Mouse (Mus musculus) forebrain, postnatal 0 days (tissue): ENCODE data around the gene Gm49358. TPM values are rescaled to one million over a fixed set of nuclear protein-coding genes. Genes with fewer than 3 reads are reported as not detected.

Experiments
- ATAC-seq: fragments of 200-750 bp; cut with Nextera tagmentation; 2 replicates; pipeline ENCODE4 v1.8.0; 2017; ENCODE audit warnings: mild to moderate bottlenecking, moderate library complexity
- DNase-seq: peaks from one replicate; pipeline ENCODE4 v3.0.0-alpha.2; 2015
- H3K27ac ChIP-seq: fragments of 300-500 bp; sonication (generic); 2 replicates; pipeline ENCODE4 v1.5.1; 2014; ENCODE audit warnings: low read depth, mild to moderate bottlenecking, antibody characterized with exemption, low read length, moderate library complexity, mixed read lengths
- H3K27me3 ChIP-seq: fragments of 300-500 bp; sonication (generic); 2 replicates; pipeline ENCODE4 v1.6.1; 2014; ENCODE audit warnings: mild to moderate bottlenecking, low read length, mixed read lengths; ENCODE audit not compliant: insufficient read depth
- H3K36me3 ChIP-seq: fragments of 300-500 bp; sonication (generic); 2 replicates; pipeline ENCODE4 v1.6.1; 2014; ENCODE audit warnings: mild to moderate bottlenecking, moderate library complexity; ENCODE audit not compliant: insufficient read depth
- H3K4me1 ChIP-seq: fragments of 300-500 bp; sonication (generic); 2 replicates; pipeline ENCODE4 v1.6.1; 2014; ENCODE audit warnings: antibody characterized with exemption; ENCODE audit not compliant: insufficient read depth
- H3K4me2 ChIP-seq: fragments of 300-500 bp; sonication (generic); 2 replicates; pipeline ENCODE4 v1.6.1; 2014; ENCODE audit warnings: low read depth, mild to moderate bottlenecking, moderate library complexity
- H3K4me3 ChIP-seq: fragments of 300-500 bp; sonication (generic); 2 replicates; pipeline ENCODE4 v1.5.1; 2014; ENCODE audit warnings: low read depth, low read length, mixed read lengths
- H3K9ac ChIP-seq: fragments of 300-500 bp; sonication (generic); 2 replicates; pipeline ENCODE4 v1.6.1; 2014; ENCODE audit warnings: mild to moderate bottlenecking
- H3K9me3 ChIP-seq: fragments of 300-500 bp; sonication (generic); 2 replicates; pipeline ENCODE4 v1.6.1; 2016; ENCODE audit warnings: low read length
- CTCF ChIP-seq: sonication (generic); IDR thresholded peaks from 2 replicates; pipeline ENCODE4 v1.5.1; 2016; ENCODE audit warnings: antibody characterized with exemption, control low read depth, low read depth
- WGBS: fragments of 180-500 bp; shearing (Covaris S2); extraction: QIAGEN DNeasy Blood & Tissue Kit; methylation state at CpG from one replicate; pipeline ENCODE4 v1.1.7; 2014; 5-methylcytosine and 5-hydroxymethylcytosine counted together
- polyA plus RNA-seq: library from polyadenylated mRNA; unstranded; fragments of >200 nt; fragmentation: Nextera tagmentation; extraction: Ambion mirVana; gene quantifications from 2 replicates; pipeline ENCODE4 v1.2.1, GENCODE M21; 2015
- total RNA-seq: library from RNA; depleted of rRNA; stranded (reverse); fragments of >200 nt; gene quantifications from 2 replicates; pipeline ENCODE4 v1.2.3, GENCODE M21; 2014

Gm49358 gene
- total and polyA plus RNA-seq, 2 experiments from 2014 or later = 14.7 TPM; not detected in 1

DNA sequence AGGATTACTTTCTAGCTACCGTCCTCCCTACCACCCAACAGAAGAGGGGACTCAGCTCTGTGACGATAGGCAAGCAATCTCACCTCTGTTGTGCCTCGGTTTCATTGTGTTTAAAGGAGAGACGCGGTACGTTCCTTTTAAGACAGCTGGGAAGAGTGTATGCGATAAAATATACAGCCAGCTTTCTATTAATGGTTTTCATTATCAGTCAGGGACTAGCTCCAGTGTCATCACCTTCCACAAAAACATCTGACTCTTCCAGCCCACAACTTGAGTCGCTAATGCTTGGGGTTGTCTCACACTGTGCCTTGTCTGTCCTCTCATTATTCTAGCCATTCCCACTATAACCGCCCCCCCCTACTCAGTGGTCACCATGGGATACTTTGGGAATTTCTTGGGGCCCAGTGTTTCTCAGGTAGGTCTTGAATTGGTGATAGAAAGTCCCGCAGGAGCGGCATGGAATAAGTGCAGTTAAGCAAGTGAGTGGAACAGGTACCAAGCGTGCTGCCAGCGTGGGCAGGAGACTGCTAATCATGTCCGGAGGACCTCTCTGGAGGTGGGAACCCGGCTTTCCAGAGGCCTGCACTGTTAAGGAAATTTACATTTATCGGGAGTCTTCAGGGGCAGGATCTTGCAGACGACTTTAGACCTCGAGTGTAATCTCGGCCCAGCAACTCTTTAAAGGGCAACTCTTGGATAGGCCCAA lies 14.0 kb downstream of the Gm49358 start:
- WGBS = 46% methylated on average over 19 of the region's 19 CpGs
- Histone ChIP-seq H3K9ac (peak overlapping the region; percentile 63), H3K36me3 (no peaks in the 10 kb centered on the region), H3K9me3 (no peaks in the 10 kb centered on the region), H3K27me3 (no peaks in the 10 kb centered on the region), H3K4me2 (peak overlapping the region; percentile 84), H3K4me3 (peak overlapping the region; percentile 69), H3K27ac (peak overlapping the region; percentile 29; the same call in 1 of the 2 replicates), H3K4me1 (0 out of 2 replicates have a peak, but pooled peaks cover 5% of the 10 kb centered on the region)
- ATAC-seq = no peak
- TF ChIP-seq CTCF = no peak
- DNase-seq = no peak

- Histone ChIP-seq H3K27me3 (no peaks in the 10 kb centered on the region), H3K9ac (peak within 1 kb of the TSS; percentile 63), H3K4me3 (peak within 1 kb of the TSS; percentile 69), H3K4me2 (peak within 1 kb of the TSS; percentile 84), H3K36me3 (no peaks in the 10 kb centered on the region), H3K4me1 (0 out of 2 replicates have a peak, but pooled peaks cover 5% of the 10 kb centered on the region), H3K9me3 (no peaks in the 10 kb centered on the region), H3K27ac (peak within 1 kb of the TSS; percentile 42)
- under 1% methylated on average over 42 of the region's 44 CpGs for WGBS
- no peak for TF ChIP-seq CTCF
- DNase-seq = peak; percentile 94
- ATAC-seq = peak; percentile 96
Measured at GRCm38 (mm10) chr10:86778398-86779116, 14.8 kb downstream of the Gm49358 start, which contains the start of gene Nt5dc3. TSS of gene Nt5dc3 (plus strand) at chr10:86779005.

GRCm38 (mm10) chr10:86779117-86779755 lies 15.5 kb downstream of the Gm49358 start:
- peak; percentile 44 for ATAC-seq
- H3K4me2 ChIP-seq = peak overlapping the region; percentile 84
- WGBS = 1% methylated on average over 47 of the region's 58 CpGs
- H3K4me1 ChIP-seq = 0 out of 2 replicates have a peak, but pooled peaks cover 5% of the 10 kb centered on the region
- H3K4me3 ChIP-seq = peak overlapping the region; percentile 69
- no peaks in the 10 kb centered on the region for H3K27me3 ChIP-seq
- TF ChIP-seq CTCF = peak; percentile 32
- H3K9me3 ChIP-seq = no peaks in the 10 kb centered on the region
- peak overlapping the region; percentile 42; the same call in 1 of the 2 replicates for H3K27ac ChIP-seq
- DNase-seq = peak; percentile 59
- peak overlapping the region; percentile 63 for H3K9ac ChIP-seq
- H3K36me3 ChIP-seq = no peaks in the 10 kb centered on the region

DNA sequence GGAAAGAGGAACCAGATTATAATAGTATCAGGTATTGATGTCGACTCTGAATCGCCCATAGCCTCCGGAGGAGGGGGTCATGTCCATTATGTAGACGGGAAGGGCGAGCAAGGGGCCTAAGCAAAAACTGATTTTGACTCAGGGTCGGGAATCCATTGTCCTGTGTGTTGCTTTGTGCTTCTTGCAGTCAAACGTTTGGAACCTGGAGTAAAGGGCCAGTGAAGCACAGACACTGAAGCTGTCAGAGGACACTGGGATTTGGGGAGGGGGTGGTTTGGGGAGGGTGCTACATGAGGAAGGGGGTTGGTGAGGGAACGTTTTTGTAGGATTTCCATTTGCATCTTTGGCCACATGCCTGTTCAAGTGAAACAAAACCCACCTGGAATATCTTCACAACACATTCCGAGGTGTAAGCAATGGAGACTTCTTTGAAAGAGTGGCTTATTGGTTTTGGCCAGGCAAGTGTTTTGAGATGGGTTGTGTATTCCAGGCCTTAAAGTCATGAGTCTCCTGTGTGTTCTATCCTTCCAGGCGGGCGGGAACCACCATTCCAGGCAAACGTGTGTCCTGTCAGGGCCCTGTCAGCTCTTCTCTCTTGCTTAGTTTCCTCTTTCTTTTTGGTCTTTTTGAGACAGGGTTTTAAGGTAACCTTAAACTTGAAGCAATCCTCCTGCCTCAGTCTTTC lies 16.2 kb downstream of the Gm49358 start:
- ATAC-seq = no peak
- H3K36me3 ChIP-seq = no peaks in the 10 kb centered on the region
- no peaks in the 10 kb centered on the region for H3K9me3 ChIP-seq
- 24% methylated on average over 12 of the region's 12 CpGs for WGBS
- no peaks in the 10 kb centered on the region for H3K27me3 ChIP-seq
- peak overlapping the region; percentile 63 for H3K9ac ChIP-seq
- DNase-seq = no peak
- H3K4me3 ChIP-seq = peak overlapping the region; percentile 69
- 0 out of 2 replicates have a peak, but pooled peaks cover 5% of the 10 kb centered on the region for H3K4me1 ChIP-seq
- H3K27ac ChIP-seq = no peak overlapping the region
- TF ChIP-seq CTCF = no peak
- peak overlapping the region; percentile 84 for H3K4me2 ChIP-seq

DNA sequence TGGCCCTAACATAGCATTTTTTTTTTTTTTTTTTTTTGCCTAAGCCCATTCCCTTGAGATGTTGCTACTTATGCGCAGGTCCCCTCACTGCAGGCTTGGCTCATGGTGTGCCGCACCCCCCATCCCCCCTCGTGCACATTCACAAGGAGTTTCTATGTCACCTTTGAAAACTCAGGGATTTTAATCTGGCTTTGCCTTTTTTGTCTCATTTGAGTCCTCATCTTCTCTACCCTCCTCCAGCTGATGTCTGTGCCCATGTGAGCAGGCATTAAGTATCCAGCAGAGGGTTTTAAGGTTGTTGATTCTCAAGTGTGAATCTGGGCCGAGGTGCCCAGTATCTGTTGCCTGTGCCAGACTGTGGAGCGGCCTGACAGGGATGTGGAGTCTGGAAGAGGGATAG lies 17.9 kb downstream of the Gm49358 start:
- no peaks in the 10 kb centered on the region for H3K27me3 ChIP-seq
- 29% methylated on average over 5 of the region's 5 CpGs for WGBS

GRCm38 (mm10) chr10:86782656-86783055 lies 18.9 kb downstream of the Gm49358 start:
- ATAC-seq (no peak), DNase-seq (no peak)
- Histone ChIP-seq H3K27me3 (no peaks in the 10 kb centered on the region), H3K9ac (no peak overlapping the region), H3K4me3 (no peak overlapping the region), H3K36me3 (no peaks in the 10 kb centered on the region), H3K27ac (no peak overlapping the region), H3K4me1 (0 out of 2 replicates have a peak, but pooled peaks cover 5% of the 10 kb centered on the region), H3K9me3 (no peaks in the 10 kb centered on the region), H3K4me2 (no peak overlapping the region)
- no peak for TF ChIP-seq CTCF
- WGBS = 32% methylated on average over 5 of the region's 5 CpGs

More for the DNA sequence above, 17.9 kb downstream of the Gm49358 start:
- ATAC-seq = no peak
- H3K9me3 ChIP-seq = no peaks in the 10 kb centered on the region
- 0 out of 2 replicates have a peak, but pooled peaks cover 5% of the 10 kb centered on the region for H3K4me1 ChIP-seq
- 0 out of 2 replicates have a peak overlapping the region, but pooled peaks have one; percentile 13 for H3K4me2 ChIP-seq
- no peaks in the 10 kb centered on the region for H3K36me3 ChIP-seq
- no peak for DNase-seq
- no peak overlapping the region for H3K9ac ChIP-seq
- H3K4me3 ChIP-seq = no peak overlapping the region
- H3K27ac ChIP-seq = no peak overlapping the region
- no peak for TF ChIP-seq CTCF
